Mouse (Mus musculus): Measurements from ENCODE around the gene Cd7.

DNA sequence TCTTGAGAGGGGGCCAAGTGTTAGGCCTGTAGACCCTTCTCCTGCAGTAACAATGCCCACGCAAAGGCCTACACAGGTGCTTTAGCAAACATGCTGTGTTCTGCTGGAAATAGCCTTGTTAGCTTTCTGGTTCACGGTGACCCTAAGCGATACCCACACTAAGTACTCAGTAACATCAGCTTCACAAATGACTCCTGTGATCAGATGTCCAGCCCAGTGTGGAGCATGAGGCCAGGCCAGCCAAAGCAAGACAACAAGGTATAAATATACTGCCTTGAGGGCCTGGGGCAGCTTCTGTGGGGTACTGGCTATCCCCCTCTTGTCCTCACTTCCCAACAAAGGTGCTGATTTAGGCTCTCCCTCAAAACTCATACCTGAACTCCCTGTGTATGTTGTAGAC is 46.1 kb downstream of the Cd7 start:
- TF ChIP-seq POLR2A (IDR thresholded peaks at IDR 0.05; ENCODE audit: control insufficient read depth, low read depth, low read length) (no peak), CTCF (IDR thresholded peaks at IDR 0.05; ENCODE audit: control insufficient read depth, insufficient read depth, insufficient replicate concordance, low read depth, low read length) (no peak)
